Mouse (Mus musculus): ENCODE measurements around the gene Pcyox1. TPM values are rescaled to one million over a fixed set of nuclear protein-coding genes. Genes with fewer than 3 reads are reported as not detected.
"Not testable (repeated sequence)": the region's sequence is repeated elsewhere in the genome, so short reads cannot be mapped to it uniquely, and the experiment has no call there.

The Pcyox1 gene
- polyA plus RNA-seq, 1 experiment: 140 TPM

- Histone ChIP-seq H3K4me3 (ENCODE audit: insufficient read depth, low read length) (no peak overlapping the region), H3K27ac (ENCODE audit: insufficient read depth, low read length) (no peak overlapping the region), H3K4me1 (ENCODE audit: control insufficient read depth, insufficient read depth, low read length) (no peaks in the 10 kb centered on the region)
- no peak for TF ChIP-seq CTCF (IDR thresholded peaks at IDR 0.05; ENCODE audit: borderline replicate concordance, insufficient read depth, low read length)
- TF ChIP-seq POLR2A (IDR thresholded peaks at IDR 0.05; ENCODE audit: low read depth, low read length): no peak
Observed at GRCm38 (mm10) chr6:86387313-86387712, 9.6 kb downstream of the Pcyox1 start.

- no peaks in the 10 kb centered on the region for H3K4me1 ChIP-seq (ENCODE audit: control insufficient read depth, insufficient read depth, low read length)
- no peak overlapping the region for H3K27ac ChIP-seq (ENCODE audit: insufficient read depth, low read length)
- TF ChIP-seq POLR2A (IDR thresholded peaks at IDR 0.05; ENCODE audit: low read depth, low read length): no peak
- H3K4me3 ChIP-seq (ENCODE audit: insufficient read depth, low read length): no peak overlapping the region
Observed at GRCm38 (mm10) chr6:86385362-86386104, 11.4 kb downstream of the Pcyox1 start.

GRCm38 (mm10) chr6:86384692-86385091, 12.3 kb downstream of the Pcyox1 start:
- no peak overlapping the region for H3K27ac ChIP-seq (ENCODE audit: insufficient read depth, low read length)
- H3K4me3 ChIP-seq (ENCODE audit: insufficient read depth, low read length): no peak overlapping the region
- H3K4me1 ChIP-seq (ENCODE audit: control insufficient read depth, insufficient read depth, low read length): no peaks in the 10 kb centered on the region
- TF ChIP-seq POLR2A (IDR thresholded peaks at IDR 0.05; ENCODE audit: low read depth, low read length): no peak
- TF ChIP-seq CTCF (IDR thresholded peaks at IDR 0.05; ENCODE audit: borderline replicate concordance, insufficient read depth, low read length): no peak

GRCm38 (mm10) chr6:86383370-86383769, 13.6 kb downstream of the Pcyox1 start:
- Histone ChIP-seq H3K4me1 (ENCODE audit: control insufficient read depth, insufficient read depth, low read length) (no peaks in the 10 kb centered on the region), H3K27ac (ENCODE audit: insufficient read depth, low read length) (no peak overlapping the region), H3K4me3 (ENCODE audit: insufficient read depth, low read length) (no peak overlapping the region)
- TF ChIP-seq CTCF (IDR thresholded peaks at IDR 0.05; ENCODE audit: borderline replicate concordance, insufficient read depth, low read length) (no peak), POLR2A (IDR thresholded peaks at IDR 0.05; ENCODE audit: low read depth, low read length) (no peak)

GRCm38 (mm10) chr6:86382551-86382950, 14.4 kb downstream of the Pcyox1 start:
- H3K4me1 ChIP-seq (ENCODE audit: control insufficient read depth, insufficient read depth, low read length): no peaks in the 10 kb centered on the region
- no peak overlapping the region for H3K4me3 ChIP-seq (ENCODE audit: insufficient read depth, low read length)
- H3K27ac ChIP-seq (ENCODE audit: insufficient read depth, low read length): no peak overlapping the region
- TF ChIP-seq CTCF (IDR thresholded peaks at IDR 0.05; ENCODE audit: borderline replicate concordance, insufficient read depth, low read length) (no peak), POLR2A (IDR thresholded peaks at IDR 0.05; ENCODE audit: low read depth, low read length) (no peak)

GRCm38 (mm10) chr6:86380112-86380511, 16.8 kb downstream of the Pcyox1 start:
- not testable (repeated sequence) for H3K4me1 ChIP-seq (ENCODE audit: control insufficient read depth, insufficient read depth, low read length)

GRCm38 (mm10) chr6:86378341-86378740, 18.6 kb downstream of the Pcyox1 start:
- 0 out of 2 replicates have a peak, but pooled peaks cover 2% of the 10 kb centered on the region for H3K4me1 ChIP-seq (ENCODE audit: control insufficient read depth, insufficient read depth, low read length)
- no peak overlapping the region for H3K27ac ChIP-seq (ENCODE audit: insufficient read depth, low read length)
- H3K4me3 ChIP-seq (ENCODE audit: insufficient read depth, low read length): no peak overlapping the region
- TF ChIP-seq POLR2A (IDR thresholded peaks at IDR 0.05; ENCODE audit: low read depth, low read length): no peak
- TF ChIP-seq CTCF (IDR thresholded peaks at IDR 0.05; ENCODE audit: borderline replicate concordance, insufficient read depth, low read length): no peak

More at GRCm38 (mm10) chr6:86380112-86380511, 16.8 kb downstream of the Pcyox1 start:
- not testable (repeated sequence) for H3K4me3 ChIP-seq (ENCODE audit: insufficient read depth, low read length); H3K27ac ChIP-seq (ENCODE audit: insufficient read depth, low read length)

- H3K27ac ChIP-seq (ENCODE audit: insufficient read depth, low read length): no peak overlapping the region
- peaks cover 5% of the 10 kb centered on the region; the same call in 1 of the 2 replicates for H3K4me1 ChIP-seq (ENCODE audit: control insufficient read depth, insufficient read depth, low read length)
- no peak overlapping the region for H3K4me3 ChIP-seq (ENCODE audit: insufficient read depth, low read length)
- TF ChIP-seq POLR2A (IDR thresholded peaks at IDR 0.05; ENCODE audit: low read depth, low read length): no peak
- TF ChIP-seq CTCF (IDR thresholded peaks at IDR 0.05; ENCODE audit: borderline replicate concordance, insufficient read depth, low read length): no peak
Observed at GRCm38 (mm10) chr6:86373556-86373955, 23.4 kb downstream of the Pcyox1 start.

- Histone ChIP-seq H3K4me1 (ENCODE audit: control insufficient read depth, insufficient read depth, low read length) (peaks cover 5% of the 10 kb centered on the region; the same call in 1 of the 2 replicates), H3K4me3 (ENCODE audit: insufficient read depth, low read length) (peak overlapping the region; percentile 90), H3K27ac (ENCODE audit: insufficient read depth, low read length) (no peak overlapping the region)
- TF ChIP-seq POLR2A (IDR thresholded peaks at IDR 0.05; ENCODE audit: low read depth, low read length) (no peak), CTCF (IDR thresholded peaks at IDR 0.05; ENCODE audit: borderline replicate concordance, insufficient read depth, low read length) (no peak)
Observed at GRCm38 (mm10) chr6:86371950-86372516, 24.9 kb downstream of the Pcyox1 start.

GRCm38 (mm10) chr6:86371340-86371911, 25.5 kb downstream of the Pcyox1 start:
- Histone ChIP-seq H3K4me3 (ENCODE audit: insufficient read depth, low read length) (peak overlapping the region; percentile 90), H3K27ac (ENCODE audit: insufficient read depth, low read length) (peak overlapping the region; percentile 20; the same call in 1 of the 2 replicates), H3K4me1 (ENCODE audit: control insufficient read depth, insufficient read depth, low read length) (peaks cover 5% of the 10 kb centered on the region)
- peak; percentile 94 for TF ChIP-seq POLR2A (IDR thresholded peaks at IDR 0.05; ENCODE audit: low read depth, low read length)
- TF ChIP-seq CTCF (IDR thresholded peaks at IDR 0.05; ENCODE audit: borderline replicate concordance, insufficient read depth, low read length): no peak

Measured in embryonic fibroblast, embryonic 13.5 days (primary cell).